Mouse (Mus musculus): ENCODE measurements at regions not wholly inside any gene's neighbourhood (a gene's known extent, or its start where the extent isn't known, plus 50 kb on each side); places are given as distances from the start of the nearest gene placed in this dataset.

DNA sequence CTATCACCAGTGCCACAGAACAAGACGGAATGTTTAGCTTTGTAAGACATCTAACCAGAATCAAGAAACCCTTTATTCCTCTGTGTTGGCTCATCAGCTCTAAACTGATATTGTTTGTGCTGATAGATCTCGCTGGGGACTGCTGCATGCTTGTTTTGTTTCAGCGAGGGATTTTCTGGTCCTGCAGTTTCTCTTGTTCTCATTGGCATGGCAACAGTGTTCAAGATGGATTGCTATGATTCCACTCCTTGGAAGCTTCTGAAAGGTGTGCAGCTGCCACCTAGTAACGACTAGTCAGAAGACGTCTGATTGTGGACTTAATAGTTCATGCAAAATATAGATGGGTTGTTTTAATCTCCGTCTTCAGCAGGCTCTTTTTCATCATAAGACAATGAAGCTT, 591.2 kb downstream of the Sorcs1 start:
- peak; percentile 42 for DNase-seq (ENCODE audit: low read depth, low spot score)

DNA sequence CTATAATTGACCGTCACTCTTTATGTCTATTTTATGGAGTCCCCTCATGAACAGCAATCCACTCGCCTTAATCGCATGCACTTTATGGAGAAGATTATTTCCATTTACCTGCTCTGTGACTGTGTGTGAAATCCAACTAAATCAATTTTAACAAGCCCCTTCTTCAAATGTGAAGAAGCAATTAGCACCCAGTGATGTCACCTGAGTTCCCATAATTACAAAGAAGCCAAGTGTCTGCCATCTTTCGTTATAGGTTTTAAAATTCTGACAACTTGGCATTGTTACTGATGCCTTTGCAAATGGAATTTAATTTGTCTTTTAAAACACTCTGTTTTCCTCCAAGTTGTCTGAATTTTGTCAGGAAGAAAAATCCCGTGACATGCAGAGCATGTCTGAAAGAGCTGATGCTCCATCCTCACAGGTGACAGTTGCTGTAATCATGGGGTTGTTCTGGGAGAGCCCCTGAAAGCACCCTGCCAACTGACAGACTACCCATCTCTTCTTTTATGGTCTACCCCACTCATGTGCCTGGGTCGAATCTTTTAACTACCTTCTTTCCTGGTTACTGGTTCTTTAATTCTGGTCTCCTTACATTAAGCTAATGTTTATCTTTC, 600.9 kb downstream of the Sorcs1 start:
- no peak for DNase-seq (ENCODE audit: low read depth, low spot score)

DNA sequence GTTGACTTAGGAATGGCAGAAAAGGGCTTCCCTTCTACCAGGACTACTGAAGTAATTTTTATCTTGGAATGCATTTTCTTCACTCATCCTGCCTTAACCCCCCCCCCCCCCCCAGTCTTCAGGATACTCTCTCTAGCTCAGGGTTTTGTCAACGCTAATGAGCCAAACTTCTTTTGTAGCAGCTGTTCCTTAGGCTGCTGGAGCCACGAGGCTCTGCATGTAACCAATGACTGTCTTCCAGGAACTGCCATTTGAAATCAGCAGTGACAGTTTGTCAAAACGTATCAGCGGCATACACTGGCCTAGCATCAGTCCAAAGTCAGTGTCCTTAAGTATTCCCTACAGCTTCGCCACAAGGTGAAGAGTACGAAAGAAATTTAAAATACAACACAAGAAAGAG, 618.0 kb downstream of the Sorcs1 start:
- no peak for DNase-seq (ENCODE audit: low read depth, low spot score)

DNA sequence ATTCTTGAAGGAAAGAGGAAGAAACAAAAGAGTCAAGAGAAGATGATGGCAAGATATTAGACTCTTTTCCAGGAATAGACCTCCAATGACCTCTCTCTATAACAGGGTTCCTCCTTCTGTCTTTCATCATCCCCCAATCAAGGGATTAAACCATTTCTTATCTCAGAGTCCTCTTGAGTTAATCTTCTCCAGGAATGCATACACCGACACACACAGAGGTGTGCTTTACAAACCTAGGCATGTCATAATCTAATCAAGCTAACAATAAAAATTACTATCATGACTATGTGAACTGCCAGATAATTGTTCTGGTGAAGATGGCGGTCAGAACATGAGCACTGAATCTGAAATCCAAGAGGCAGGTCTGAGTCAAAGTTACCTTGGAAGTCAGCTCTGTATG, 625.5 kb downstream of the Sorcs1 start:
- DNase-seq (ENCODE audit: low read depth, low spot score), result no peak

DNA sequence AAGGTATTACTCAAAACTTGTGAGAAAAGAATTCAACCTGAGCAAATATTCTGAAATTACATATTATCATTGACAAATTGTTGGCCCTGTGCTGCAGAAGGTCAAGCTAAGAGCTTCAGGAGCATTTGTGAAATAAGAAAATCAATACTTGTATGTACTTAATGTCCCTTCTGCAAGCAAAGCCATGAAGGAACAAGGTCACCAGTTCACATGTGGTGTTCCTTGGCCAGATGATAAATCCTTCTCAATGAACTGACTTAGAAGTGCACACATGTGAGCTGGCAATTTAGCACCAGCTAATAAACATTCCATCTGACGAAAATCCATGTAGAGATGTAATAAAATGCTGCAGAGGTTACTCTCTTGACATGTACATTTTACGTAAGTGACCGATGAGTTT, 632.7 kb downstream of the Sorcs1 start:
- no peak for DNase-seq (ENCODE audit: low read depth, low spot score)

DNA sequence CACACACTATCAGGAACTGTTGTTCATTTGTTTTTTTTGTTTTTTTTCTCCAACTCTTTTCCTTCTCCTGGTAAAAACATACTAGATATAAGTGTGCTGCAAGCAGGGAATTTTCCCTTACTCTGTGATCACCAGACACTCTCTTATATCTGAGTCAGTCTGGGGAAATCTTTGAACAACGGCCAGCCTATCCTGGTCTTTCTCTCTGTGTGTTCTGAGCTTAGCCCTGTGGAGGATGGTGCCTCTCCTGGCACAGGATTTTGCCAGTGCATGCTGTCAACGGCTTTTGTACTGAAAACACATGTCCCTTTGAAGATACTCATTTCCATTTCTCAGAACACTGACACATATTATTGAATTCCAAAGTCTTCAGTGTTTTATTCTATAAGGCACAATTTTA, 664.8 kb downstream of the Sorcs1 start:
- peak; percentile 81 for DNase-seq (ENCODE audit: low read depth, low spot score)

DNA sequence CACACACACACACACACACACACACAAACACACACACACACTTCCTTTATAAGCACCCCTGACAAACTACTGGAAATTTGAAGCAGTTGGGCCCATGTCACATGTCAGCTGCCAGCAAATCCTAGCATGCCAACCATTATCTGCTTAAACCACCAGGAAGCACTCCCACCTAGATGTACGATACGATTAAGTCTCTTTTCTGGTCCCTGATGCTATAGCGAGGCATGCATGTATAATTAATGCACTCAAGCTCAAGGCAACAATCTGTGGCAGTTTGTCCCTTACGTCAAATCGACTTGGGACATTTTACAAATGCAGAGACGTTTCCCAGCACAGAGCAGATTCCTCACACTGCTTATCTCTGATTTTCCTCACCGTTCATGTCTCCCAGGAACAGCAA, 673.2 kb downstream of the Sorcs1 start:
- peak; percentile 21 for DNase-seq (ENCODE audit: low read depth, low spot score)

DNA sequence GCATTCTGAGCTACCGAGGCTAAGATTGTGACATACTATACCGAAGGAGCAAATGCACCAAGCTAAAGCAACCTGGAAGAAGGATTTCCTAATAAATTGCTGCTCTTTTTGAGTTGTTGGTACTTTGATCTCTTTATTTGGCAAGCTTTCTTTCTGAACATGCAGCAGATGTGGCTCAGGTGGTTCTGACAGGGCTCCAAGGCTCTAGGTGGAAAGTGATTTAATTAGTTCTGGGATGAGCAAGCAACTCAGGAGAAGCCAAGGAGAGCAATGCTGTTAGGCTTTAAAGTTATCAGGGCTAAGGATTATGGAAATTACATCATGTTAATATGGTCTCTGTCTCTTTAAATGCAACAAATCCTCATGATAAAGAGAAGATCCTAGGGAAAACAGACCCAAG, 692.6 kb downstream of the Sorcs1 start:
- peak; percentile 17 for DNase-seq (ENCODE audit: low read depth, low spot score)

DNA sequence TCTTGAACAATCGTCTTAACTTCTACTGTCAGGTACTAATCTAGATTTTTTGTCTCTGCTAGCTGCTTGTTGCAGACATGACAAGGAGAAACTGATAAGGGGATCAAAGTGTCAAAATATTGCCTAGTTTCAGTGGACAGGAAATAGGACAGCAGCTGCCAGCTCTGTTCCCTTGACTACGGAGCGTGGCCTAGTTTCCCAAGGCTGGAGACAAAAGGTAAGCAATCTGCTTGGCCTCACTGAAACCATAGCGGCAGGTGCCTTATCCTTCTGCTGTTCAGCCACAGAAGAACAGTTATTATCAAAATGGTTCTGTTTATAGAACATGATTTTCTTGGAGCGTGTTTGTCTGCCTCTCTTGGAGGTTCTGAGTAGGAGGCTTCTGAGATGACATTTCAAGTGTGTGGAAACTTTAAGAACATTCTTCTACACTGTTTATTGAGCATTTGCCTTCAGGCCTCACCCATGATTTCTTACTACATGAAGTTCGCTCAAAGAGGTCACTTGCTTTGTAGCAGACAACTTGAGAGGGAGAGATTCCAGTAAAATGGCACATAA, 712.1 kb downstream of the Sorcs1 start:
- peak; percentile 81 for DNase-seq (ENCODE audit: low read depth, low spot score)

DNA sequence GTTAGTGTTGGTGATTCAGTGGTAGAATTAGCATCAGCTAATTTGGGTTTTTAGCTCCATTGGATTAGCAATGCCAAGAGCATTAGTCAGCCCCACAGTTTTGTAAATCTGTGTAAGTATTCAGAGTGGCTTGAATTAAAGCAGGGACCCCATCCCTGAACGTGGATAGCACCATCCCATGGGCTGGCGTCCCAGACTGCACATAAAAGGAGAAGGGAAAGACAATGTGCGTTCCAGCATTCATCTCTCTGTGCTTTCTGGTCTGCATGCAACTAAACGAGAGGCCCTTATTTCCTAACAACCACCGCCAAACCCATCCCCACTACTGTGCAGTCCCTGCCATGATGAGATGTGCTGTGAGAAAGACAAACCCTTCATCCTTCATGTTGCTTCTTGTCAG, 713.8 kb downstream of the Sorcs1 start:
- DNase-seq (ENCODE audit: low read depth, low spot score), result peak; percentile 43

DNA sequence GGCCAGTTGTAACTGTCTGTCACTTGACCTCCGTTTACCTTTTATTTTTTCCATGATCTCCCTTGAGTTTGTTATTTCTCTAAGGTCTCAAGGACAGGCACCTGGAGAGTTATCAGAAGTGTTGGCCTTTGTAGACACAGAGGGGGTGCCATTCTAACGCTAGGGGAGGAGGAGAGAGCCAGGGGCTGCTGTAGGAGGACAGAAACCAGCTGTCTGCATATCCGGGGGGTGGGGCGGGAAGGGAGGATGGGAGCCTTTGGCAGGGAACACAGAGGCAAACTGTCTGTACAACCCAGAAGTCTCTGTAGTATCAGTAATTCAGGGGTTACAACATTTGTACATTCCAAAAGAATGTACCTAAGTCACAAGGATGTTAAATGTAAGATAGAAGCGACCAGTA, 719.9 kb downstream of the Sorcs1 start:
- DNase-seq (ENCODE audit: low read depth, low spot score), result no peak

DNA sequence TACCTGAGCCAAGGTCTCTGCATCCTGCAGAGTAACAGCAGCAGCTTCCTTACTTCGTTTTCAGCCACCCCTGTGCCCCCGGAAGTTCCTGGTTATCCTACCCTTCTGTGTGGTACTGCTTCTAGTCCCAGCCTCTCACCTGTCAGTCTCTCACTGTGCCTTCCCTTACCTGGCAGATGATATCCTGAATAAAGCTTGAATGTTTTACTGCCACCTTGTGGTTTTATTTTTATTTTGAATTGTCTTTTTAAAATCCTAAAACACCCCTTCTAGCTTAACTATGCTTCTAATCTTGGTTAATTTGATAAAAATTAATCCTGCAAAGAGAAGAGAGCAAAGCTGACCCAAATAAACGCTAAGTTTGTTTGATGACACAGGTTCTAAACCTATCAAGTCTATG, 747.2 kb downstream of the Sorcs1 start:
- DNase-seq (ENCODE audit: low read depth, low spot score), result peak; percentile 18

DNA sequence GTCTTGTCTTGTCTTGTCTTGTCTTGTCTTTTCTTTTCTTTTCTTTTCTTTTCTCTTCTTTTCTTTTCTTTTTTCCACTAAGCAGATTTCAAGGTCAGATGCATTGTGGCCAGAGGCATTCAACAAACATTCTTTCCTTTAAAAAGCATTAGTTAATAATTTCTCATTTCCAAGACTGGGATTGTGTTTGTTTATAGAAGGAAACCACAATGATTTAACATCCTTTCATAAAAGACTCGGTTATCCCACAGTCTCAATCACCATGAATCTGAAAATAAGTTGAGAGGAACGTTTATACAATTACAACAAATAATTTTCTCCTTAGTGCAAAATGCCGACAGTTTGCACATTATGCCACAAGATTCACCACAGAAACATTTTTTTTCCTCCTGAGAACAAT, 766.7 kb downstream of the Sorcs1 start:
- DNase-seq (ENCODE audit: low read depth, low spot score), result no peak

DNA sequence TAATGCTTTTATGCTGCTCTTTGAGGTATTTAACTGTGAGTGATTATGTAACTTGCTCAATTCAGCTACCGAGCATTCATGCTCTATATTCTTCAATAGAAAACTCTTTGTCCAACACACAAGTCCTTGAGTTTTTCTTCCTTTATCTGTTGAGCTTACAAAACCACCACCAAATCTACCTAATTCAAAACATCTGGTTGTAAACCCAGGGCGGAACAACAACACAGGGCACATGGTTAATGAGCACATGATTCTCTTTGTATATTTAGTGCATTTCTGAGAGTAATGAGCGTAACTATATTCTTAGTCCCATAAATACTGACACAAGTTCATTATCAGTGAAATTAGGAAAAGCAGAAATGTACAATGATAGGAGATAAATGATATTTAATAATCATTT, 798.2 kb downstream of the Sorcs1 start:
- no peak for DNase-seq (ENCODE audit: low read depth, low spot score)

DNA sequence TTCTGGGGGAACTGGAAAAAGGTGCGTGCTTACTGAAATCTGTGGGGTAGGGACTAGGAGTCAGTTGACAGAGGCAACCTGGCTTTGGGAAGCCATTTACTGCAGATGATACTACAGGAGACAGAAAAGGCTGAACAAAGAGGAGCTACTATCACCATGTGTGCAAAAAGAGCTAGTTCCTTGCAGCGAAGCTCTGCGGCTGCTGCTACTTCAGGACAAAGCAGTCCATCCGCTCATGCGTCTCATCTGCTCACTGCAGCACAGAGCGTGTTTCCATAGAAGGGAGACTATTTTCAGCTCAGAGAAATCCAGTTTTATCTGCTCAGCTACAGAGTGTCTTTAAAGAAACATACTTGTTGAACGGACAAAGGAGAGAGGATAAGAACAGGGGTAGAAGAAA, 817.7 kb downstream of the Sorcs1 start:
- peak; percentile 65 for DNase-seq (ENCODE audit: low read depth, low spot score)

DNA sequence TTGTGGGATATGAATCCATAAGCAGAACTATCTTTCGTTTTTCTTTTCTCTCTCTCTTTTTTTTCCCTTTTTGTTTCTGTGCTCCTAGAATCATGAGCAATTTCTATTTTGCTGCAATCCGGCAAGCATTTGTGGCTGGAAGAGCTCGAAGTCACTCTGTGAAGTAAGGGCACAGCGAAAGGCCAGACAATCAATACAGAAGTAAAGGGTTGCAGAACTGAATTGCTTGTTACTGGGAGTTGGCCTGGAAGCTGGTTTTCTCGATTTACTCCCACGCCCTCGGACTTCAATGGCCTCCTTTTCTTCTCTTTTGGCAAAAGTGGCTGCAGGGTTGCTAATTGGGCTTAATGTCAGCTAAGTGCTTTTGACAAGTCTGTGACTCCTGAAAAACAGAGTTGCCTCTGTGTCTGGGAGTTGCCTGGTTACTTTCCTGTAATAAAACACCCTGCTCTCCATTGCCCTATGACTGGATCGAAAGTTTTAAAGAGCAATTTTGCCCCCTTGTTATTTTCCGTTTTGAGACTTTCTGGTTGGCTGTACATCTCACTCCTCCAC, 822.9 kb downstream of the Sorcs1 start:
- peak; percentile 14 for DNase-seq (ENCODE audit: low read depth, low spot score)

DNA sequence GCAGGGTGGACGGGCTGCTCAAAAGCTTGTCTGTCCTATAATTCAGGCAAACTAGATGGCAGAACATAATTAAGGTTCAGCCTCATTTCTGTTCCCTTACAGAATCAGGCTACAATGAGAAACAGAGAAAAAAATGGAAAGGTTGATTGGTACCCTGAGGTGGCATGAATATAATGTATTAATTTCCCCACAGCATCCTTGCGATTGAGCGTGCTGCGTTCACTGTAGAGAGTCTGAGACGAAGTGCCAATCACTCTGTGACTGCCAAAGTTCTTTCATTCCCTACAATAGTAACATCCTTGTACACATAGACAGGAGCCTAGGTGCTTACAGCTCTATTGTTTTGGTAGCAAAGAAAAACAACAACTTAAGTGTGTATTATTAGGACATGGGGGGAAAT, 836.5 kb downstream of the Sorcs1 start:
- no peak for DNase-seq (ENCODE audit: low read depth, low spot score)

DNA sequence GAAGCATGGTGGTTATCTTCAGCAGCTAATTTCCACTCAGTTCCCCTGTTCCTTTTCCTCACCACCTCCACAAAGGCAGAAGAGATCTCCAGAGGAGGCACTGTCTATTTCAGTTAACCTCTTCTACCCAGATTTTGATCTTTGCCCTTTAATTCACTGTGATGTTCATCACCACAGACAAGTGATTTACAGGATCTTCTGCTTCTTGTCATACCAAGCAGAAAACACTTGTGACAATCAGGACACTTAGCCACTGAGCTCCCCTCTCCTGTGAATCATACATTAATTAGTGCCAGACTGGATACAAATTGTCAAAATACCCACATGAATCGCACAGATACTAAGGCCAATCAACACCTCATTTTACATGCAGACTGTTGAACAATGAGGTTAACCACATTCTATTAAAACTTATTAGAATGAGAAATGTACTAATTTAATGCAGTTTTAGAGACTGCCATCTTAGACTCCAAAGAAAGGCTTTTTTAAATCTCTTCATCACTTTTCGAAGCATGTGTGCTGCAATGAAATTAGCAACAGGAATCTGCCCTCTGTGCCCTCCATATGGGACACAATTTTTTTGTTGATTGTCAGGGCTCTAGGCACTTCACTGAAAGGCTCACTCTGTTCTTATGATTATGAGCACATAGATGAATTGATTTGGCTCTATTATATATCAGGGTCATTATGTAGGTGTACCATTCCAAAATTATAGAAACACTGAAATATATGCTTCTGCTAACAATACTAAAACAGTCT, 839.1 kb downstream of the Sorcs1 start:
- no peak for DNase-seq (ENCODE audit: low read depth, low spot score)

DNA sequence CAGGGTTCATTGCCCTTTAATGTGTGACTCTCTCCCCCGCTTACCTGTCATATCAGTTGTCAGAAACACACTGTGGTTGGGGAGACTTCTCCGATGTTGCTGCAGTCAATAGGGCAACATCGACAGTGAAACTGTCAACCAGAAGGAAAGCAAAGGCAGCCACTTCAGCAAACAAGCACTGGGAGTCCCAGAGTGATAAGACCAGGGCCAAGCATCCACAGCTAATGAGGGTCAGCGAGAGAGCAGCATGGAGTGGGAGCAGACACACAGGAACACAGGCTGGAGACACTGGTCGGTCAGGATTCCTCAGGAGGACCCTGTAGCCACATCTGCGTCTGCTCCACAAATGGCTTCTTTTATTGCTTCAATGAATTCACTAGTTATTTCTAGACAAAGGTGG, 847.5 kb downstream of the Sorcs1 start:
- no peak for DNase-seq (ENCODE audit: low read depth, low spot score)

DNA sequence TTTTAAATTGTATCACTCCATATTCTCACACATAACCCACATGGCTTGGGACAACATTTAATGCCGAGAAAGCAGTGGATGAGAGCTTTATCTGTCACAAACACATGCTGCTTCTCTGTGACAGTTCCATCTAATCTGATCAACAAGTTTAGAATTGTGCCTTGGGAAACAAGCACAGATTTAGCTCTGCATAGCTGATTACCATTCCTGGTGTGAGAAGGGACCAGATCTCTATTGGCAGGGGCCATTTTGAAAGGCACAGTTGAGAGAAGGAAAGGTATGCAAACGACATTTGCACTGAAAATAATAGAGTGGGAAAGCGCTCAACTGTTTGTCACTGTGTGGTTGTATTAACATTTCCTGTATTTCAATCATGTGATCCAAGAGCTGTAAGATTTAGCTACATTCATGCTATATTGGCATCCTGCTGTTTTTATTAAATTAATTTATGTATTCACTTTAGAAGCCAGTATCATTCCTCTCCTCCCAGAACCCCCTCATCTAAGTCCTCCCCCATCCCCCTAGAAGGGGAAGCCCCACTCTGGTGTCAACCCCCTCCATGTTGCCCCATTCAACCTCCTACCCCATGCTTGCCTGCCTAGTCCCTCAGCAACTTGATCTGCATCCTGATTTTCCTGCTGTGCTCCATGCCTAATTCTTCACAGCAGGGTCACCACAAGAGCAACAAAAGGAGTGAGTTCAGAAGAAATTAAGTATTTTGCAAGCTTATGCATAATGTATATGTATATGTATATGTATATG, 872.6 kb downstream of the Sorcs1 start:
- no peak for DNase-seq (ENCODE audit: low read depth, low spot score)

Data from brain, adult 2 months (tissue).